Mouse (Mus musculus) spleen, adult 2 months (tissue): ENCODE data around the gene Gm44511.

Experiments used
- CTCF ChIP-seq: fragments of 200-500 bp; IDR thresholded peaks from 2 replicates; pipeline ENCODE4 v1.5.1; 2011; ENCODE audit warnings: mild to moderate bottlenecking, inconsistent platforms; ENCODE audit not compliant: insufficient read depth, insufficient read length, insufficient replicate concordance; ENCODE audit errors: extremely low read depth
- POLR2A ChIP-seq: fragments of 200-500 bp; IDR thresholded peaks from 2 replicates; pipeline ENCODE4 v1.6.1; 2011; ENCODE audit warnings: low read depth, low read length, inconsistent platforms

GRCm38 (mm10) chr6:128768047-128768446 lies 58.1 kb downstream of the Gm44511 start:
- TF ChIP-seq CTCF = no peak
- no peak for TF ChIP-seq POLR2A
